Mouse (Mus musculus) hindbrain, postnatal 0 days (tissue): ENCODE measurements around the gene Cct8. TPM values are rescaled to one million over a fixed set of nuclear protein-coding genes. Genes with fewer than 3 reads are reported as not detected.

Experiments used
- ATAC-seq: fragments of 200-750 bp; cut with Nextera tagmentation; 2 replicates; pipeline ENCODE4 v1.8.0; 2017; ENCODE audit warnings: mild to moderate bottlenecking, moderate TSS enrichment, moderate library complexity
- DNase-seq: peaks from one replicate; pipeline ENCODE4 v3.0.0-alpha.2; 2015; ENCODE audit warnings: low spot score
- H3K27ac ChIP-seq: fragments of 300-500 bp; sonication (generic); 2 replicates; pipeline ENCODE4 v1.5.1; 2014; ENCODE audit warnings: mild to moderate bottlenecking
- H3K27me3 ChIP-seq: fragments of 300-500 bp; sonication (generic); 2 replicates; pipeline ENCODE4 v1.6.1; 2014; ENCODE audit warnings: low read length, mixed read lengths; ENCODE audit not compliant: insufficient read depth
- H3K36me3 ChIP-seq: fragments of 300-500 bp; sonication (generic); 2 replicates; pipeline ENCODE4 v1.6.1; 2014; ENCODE audit warnings: low read length, mixed read lengths; ENCODE audit not compliant: insufficient read depth
- H3K4me1 ChIP-seq: fragments of 300-500 bp; sonication (generic); 2 replicates; pipeline ENCODE4 v1.6.1; 2014; ENCODE audit warnings: antibody characterized with exemption, low read length, mixed read lengths; ENCODE audit not compliant: insufficient read depth
- H3K4me2 ChIP-seq: fragments of 300-500 bp; sonication (generic); 2 replicates; pipeline ENCODE4 v1.6.1; 2014; ENCODE audit warnings: low read depth, mild to moderate bottlenecking, low read length, moderate library complexity, mixed read lengths
- H3K4me3 ChIP-seq: fragments of 300-500 bp; sonication (generic); 2 replicates; pipeline ENCODE4 v1.5.1; 2014; ENCODE audit warnings: low read length
- H3K9ac ChIP-seq: fragments of 300-500 bp; sonication (generic); replicated peaks from 2 replicates; pipeline ENCODE4 v1.6.1; 2014; ENCODE audit warnings: mild to moderate bottlenecking, low read length, moderate library complexity, mixed read lengths
- H3K9me3 ChIP-seq: fragments of 300-500 bp; sonication (generic); 2 replicates; pipeline ENCODE4 v1.6.1; 2016; ENCODE audit warnings: low read length, mixed read lengths
- CTCF ChIP-seq: IDR thresholded peaks from 2 replicates; pipeline ENCODE4 v1.5.1; 2016; ENCODE audit warnings: antibody characterized with exemption, control low read depth, low read depth
- WGBS: fragments of 180-500 bp; shearing (Covaris S2); extraction: QIAGEN DNeasy Blood & Tissue Kit; methylation state at CpG from one replicate; pipeline ENCODE4 v1.1.7; 2014; 5-methylcytosine and 5-hydroxymethylcytosine counted together
- polyA plus RNA-seq: library from polyadenylated mRNA; unstranded; fragments of >200 nt; fragmentation: Nextera tagmentation; extraction: Ambion mirVana; gene quantifications from 2 replicates; pipeline ENCODE4 v1.2.1, GENCODE M21; 2015
- total RNA-seq: library from RNA; depleted of rRNA; stranded (reverse); fragments of >200 nt; gene quantifications from 2 replicates; pipeline ENCODE4 v1.2.3, GENCODE M21; 2014

Cct8 gene
- total and polyA plus RNA-seq, 2 experiments from 2014 or later: 91.4 to 343 TPM

- DNase-seq (no peak), ATAC-seq (no peak)
- WGBS: 84% methylated on average over 2 of the region's 2 CpGs
- Histone ChIP-seq H3K4me2 (no peak overlapping the region), H3K27ac (no peak overlapping the region), H3K4me3 (no peak overlapping the region), H3K36me3 (no peaks in the 10 kb centered on the region), H3K9me3 (no peaks in the 10 kb centered on the region), H3K27me3 (no peaks in the 10 kb centered on the region), H3K9ac (no peak overlapping the region), H3K4me1 (peaks cover 7% of the 10 kb centered on the region)
- no peak for TF ChIP-seq CTCF
Observed at GRCm38 (mm10) chr16:87453226-87453625, 42.4 kb downstream of the Cct8 start.

GRCm38 (mm10) chr16:87445528-87445927, 50.1 kb downstream of the Cct8 start:
- TF ChIP-seq CTCF: no peak
- Histone ChIP-seq H3K27me3 (no peaks in the 10 kb centered on the region), H3K4me1 (peaks cover 6% of the 10 kb centered on the region), H3K4me3 (no peak overlapping the region), H3K27ac (no peak overlapping the region), H3K4me2 (no peak overlapping the region), H3K9ac (no peak overlapping the region), H3K9me3 (no peaks in the 10 kb centered on the region), H3K36me3 (no peaks in the 10 kb centered on the region)
- ATAC-seq (no peak), DNase-seq (no peak)
- WGBS: 93% methylated on average over 3 of the region's 3 CpGs

DNA sequence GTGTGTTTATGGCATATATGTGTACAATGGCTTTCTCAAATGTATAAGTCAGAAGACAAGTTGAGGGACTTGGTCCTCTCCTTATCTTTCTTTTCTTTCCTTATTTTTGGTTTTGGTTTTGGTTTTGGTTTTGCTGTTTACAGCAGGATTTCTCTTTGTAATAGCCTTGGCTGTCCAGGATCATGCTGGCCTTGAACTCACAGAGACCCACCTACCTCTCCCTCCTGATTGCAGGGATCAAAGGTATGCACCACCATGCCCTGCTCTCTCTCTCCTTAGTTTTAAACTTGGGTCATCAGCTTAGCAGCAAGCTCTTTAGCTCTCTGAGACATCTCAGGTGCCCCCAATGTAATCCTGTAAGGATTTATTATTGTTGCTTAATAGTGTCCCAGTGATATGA, 50.6 kb downstream of the Cct8 start:
- Histone ChIP-seq H3K27ac (no peak overlapping the region), H3K4me1 (peaks cover 6% of the 10 kb centered on the region), H3K4me3 (no peak overlapping the region), H3K27me3 (no peaks in the 10 kb centered on the region), H3K4me2 (no peak overlapping the region), H3K9me3 (no peaks in the 10 kb centered on the region), H3K36me3 (no peaks in the 10 kb centered on the region), H3K9ac (no peak overlapping the region)
- TF ChIP-seq CTCF: no peak
- DNase-seq (no peak), ATAC-seq (no peak)

DNA sequence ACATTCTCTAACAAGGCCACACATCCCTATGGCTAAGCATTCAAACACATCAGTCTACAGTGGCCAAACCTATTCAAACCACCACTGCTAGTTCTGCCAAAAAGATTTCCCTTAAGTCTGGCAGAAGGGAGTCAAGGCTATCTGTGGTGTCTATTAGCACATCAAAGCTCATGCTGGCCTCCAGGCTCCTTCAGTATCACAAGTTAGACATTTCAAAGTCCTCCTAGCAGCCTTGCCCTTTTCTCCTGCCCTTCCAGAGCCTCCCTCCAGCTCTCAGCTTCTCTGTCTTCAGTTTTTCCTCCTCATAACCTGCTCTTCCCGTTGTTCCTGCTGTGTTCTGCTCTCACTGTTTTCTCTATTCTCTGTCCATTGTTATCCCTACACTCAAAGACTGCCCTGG, 51.6 kb downstream of the Cct8 start:
- ATAC-seq: no peak
- no peak for DNase-seq
- H3K27me3 ChIP-seq: no peaks in the 10 kb centered on the region
- TF ChIP-seq CTCF: no peak
- H3K4me1 ChIP-seq: peaks cover 6% of the 10 kb centered on the region
- no peak overlapping the region for H3K9ac ChIP-seq
- H3K27ac ChIP-seq: no peak overlapping the region
- no peaks in the 10 kb centered on the region for H3K36me3 ChIP-seq
- no peaks in the 10 kb centered on the region for H3K9me3 ChIP-seq
- H3K4me2 ChIP-seq: no peak overlapping the region
- 43% methylated on average over 1 of the region's 1 CpGs for WGBS
- H3K4me3 ChIP-seq: no peak overlapping the region

DNA sequence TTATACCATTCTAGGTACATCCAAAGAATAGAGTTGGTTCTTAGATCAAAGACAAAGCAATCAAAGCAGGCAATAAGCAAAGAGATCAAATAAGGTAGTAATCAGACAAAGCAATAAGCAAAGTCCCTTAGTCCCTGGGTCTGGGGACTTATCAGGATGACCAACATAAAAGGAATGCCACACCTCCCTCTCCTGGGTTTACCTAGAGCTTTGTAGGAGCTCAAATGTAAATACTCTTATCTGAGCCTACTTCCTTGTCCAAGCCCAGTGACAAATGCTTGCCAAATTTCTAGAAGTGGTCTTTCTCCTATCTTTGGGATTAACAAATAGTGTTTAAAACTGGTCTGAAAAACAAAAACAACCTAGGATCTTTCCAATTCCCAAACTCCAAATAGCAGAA, 52.4 kb downstream of the Cct8 start:
- H3K9ac ChIP-seq: no peak overlapping the region
- H3K36me3 ChIP-seq: no peaks in the 10 kb centered on the region
- H3K4me2 ChIP-seq: no peak overlapping the region
- H3K27me3 ChIP-seq: no peaks in the 10 kb centered on the region
- H3K27ac ChIP-seq: no peak overlapping the region
- no peak for DNase-seq
- no peak overlapping the region for H3K4me3 ChIP-seq
- peaks cover 6% of the 10 kb centered on the region for H3K4me1 ChIP-seq
- no peak for ATAC-seq
- H3K9me3 ChIP-seq: no peaks in the 10 kb centered on the region
- no peak for TF ChIP-seq CTCF

- no peaks in the 10 kb centered on the region for H3K27me3 ChIP-seq
- 55% methylated on average over 5 of the region's 5 CpGs for WGBS
Observed at GRCm38 (mm10) chr16:87442291-87442690, 53.4 kb downstream of the Cct8 start.

DNA sequence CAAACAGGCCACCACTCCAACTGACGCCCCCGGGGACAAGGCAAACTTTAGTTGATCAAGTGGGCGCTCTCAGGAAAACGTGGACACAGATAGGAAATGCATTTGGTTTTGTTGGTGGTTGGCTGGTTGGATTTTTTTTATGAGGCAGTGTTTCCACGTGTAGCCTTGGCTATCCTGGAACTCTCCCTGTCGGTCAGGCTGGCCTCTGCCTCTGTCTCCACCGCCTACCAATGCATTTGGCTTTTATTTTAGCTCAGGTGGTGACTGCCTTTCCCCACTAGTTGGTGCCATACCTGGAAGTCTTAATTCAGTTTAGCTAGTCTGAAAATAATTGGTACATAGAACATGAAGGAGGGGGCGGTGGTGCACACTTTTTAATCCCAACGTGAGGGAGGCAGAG, 54.6 kb downstream of the Cct8 start:
- Histone ChIP-seq H3K9ac (peak overlapping the region; percentile 86), H3K27ac (peak overlapping the region; percentile 95; the same call in 1 of the 2 replicates), H3K27me3 (no peaks in the 10 kb centered on the region), H3K36me3 (peaks cover 6% of the 10 kb centered on the region; the same call in 1 of the 2 replicates), H3K4me2 (peak overlapping the region; percentile 75), H3K9me3 (no peaks in the 10 kb centered on the region), H3K4me3 (peak overlapping the region; percentile 85), H3K4me1 (peaks cover 6% of the 10 kb centered on the region)
- peak; percentile 47 for DNase-seq
- ATAC-seq: peak; percentile 41; the same call in 1 of the 2 replicates
- WGBS: 23% methylated on average over 9 of the region's 9 CpGs
- TF ChIP-seq CTCF: peak; percentile 65

More at GRCm38 (mm10) chr16:87442291-87442690, 53.4 kb downstream of the Cct8 start:
- no peak for DNase-seq
- Histone ChIP-seq H3K4me2 (no peak overlapping the region), H3K9ac (no peak overlapping the region), H3K4me3 (no peak overlapping the region), H3K27ac (no peak overlapping the region), H3K36me3 (no peaks in the 10 kb centered on the region), H3K4me1 (peaks cover 6% of the 10 kb centered on the region), H3K9me3 (no peaks in the 10 kb centered on the region)
- TF ChIP-seq CTCF: no peak
- ATAC-seq: no peak
